Mouse (Mus musculus): ENCODE data around the gene Necap1. TPM values are rescaled to one million over a fixed set of nuclear protein-coding genes. Genes with fewer than 3 reads are reported as not detected.

Gene Necap1
- 162 and 177 TPM in 2 replicates for polyA plus RNA-seq (2015; fragmentation: Nextera tagmentation; extraction: Ambion mirVana)

- Histone ChIP-seq H3K36me3 (ENCODE audit: control insufficient read depth, insufficient read depth, low read length) (0 out of 2 replicates have a peak, but pooled peaks cover 2% of the 10 kb centered on the region), H3K4me2 (ENCODE audit: low read length) (peak within 1 kb of the TSS; percentile 60), H3K9ac (ENCODE audit: low read depth, low read length) (peak within 1 kb of the TSS; percentile 85), H3K27ac (ENCODE audit: low read length) (peak within 1 kb of the TSS; percentile 94), H3K9me3 (replicated peaks; ENCODE audit: control insufficient read depth, low read length, poor library complexity, severe bottlenecking) (no peaks in the 10 kb centered on the region), H3K4me3 (ENCODE audit: low read depth, low read length) (peak within 1 kb of the TSS; percentile 88), H3K27me3 (ENCODE audit: control insufficient read depth, insufficient read depth, low read depth, low read length) (no peaks in the 10 kb centered on the region), H3K4me1 (ENCODE audit: control insufficient read depth, insufficient read depth, low read length) (peaks cover 13% of the 10 kb centered on the region)
- WGBS = 7% methylated on average over 43 of the region's 43 CpGs
- ATAC-seq = peak; percentile 96
Measured at GRCm38 (mm10) chr6:122873871-122874719, at the start of gene Necap1. Necap1 (plus strand) TSS chr6:122874474.

DNA sequence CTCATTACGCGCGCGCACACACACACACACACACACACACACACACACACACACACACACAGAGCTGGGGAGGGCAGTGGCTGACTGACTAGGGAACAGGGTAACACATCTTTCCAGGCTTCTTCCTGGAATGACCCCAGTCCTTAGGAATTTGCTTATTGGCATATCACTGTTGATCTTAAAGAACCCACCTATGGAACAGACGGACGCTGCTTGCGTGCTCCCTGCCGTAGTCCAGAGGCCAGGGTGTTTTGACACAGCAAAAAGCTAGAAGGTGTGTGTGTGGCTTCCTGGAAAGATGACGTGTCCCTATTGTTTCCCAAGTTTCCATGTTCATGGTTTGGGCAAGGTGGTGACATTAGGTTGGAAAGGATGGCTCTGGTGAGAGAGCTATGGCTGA lies 49.1 kb upstream of the Necap1 start:
- Histone ChIP-seq H3K36me3 (ENCODE audit: control insufficient read depth, insufficient read depth, low read length) (0 out of 2 replicates have a peak, but pooled peaks cover 3% of the 10 kb centered on the region), H3K4me1 (ENCODE audit: control insufficient read depth, insufficient read depth, low read length) (peaks cover 34% of the 10 kb centered on the region), H3K9ac (ENCODE audit: low read depth, low read length) (no peak overlapping the region), H3K27me3 (ENCODE audit: control insufficient read depth, insufficient read depth, low read depth, low read length) (no peaks in the 10 kb centered on the region), H3K9me3 (replicated peaks; ENCODE audit: control insufficient read depth, low read length, poor library complexity, severe bottlenecking) (no peaks in the 10 kb centered on the region), H3K4me3 (ENCODE audit: low read depth, low read length) (no peak overlapping the region), H3K4me2 (ENCODE audit: low read length) (peak overlapping the region; percentile 72; the same call in 1 of the 2 replicates), H3K27ac (ENCODE audit: low read length) (no peak overlapping the region)
- no peak for ATAC-seq
- WGBS = 95% methylated on average over 9 of the region's 9 CpGs

DNA sequence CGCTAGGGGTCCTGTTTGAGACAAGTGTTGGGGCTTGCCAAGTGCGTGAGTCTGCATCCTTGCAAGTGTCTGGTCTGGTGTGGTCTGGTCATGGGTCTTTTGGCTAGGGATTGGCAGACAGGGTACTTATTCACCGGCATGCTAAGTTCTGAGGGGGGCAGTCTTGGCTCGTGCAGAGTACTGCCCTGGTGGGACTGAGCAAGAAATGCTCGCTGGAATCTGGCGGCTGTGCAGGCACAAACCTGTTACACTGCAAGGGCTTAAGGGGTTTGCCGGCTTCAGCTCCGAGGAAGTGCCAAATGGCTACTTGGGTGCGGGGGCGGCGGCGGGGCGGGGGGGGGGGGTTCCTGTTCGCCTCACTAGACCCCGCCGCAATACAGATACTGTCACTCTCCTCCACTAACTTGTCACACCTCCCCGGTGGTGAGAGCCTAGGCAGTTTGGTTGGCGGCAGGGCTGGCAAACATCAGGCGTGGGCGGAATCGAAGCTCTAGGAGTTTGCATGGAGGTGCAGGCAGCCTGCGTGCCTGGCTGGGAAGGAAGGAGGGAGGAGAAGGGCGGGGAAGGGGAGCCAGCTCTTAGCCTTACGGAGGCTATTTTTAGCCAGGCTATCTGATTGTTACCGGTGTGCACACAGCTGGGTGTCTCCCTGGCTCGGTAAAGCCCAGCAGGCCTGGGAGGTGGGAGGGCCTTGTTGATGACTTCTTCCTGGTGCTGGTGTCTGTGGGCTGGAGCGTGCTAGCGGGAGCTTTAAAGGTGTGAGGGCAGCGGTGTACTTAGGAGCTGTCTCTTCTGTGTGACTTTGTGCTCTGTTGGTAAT lies 48.1 kb upstream of the Necap1 start:
- peak overlapping the region; percentile 36 for H3K4me3 ChIP-seq (ENCODE audit: low read depth, low read length)
- WGBS = 3% methylated on average over 23 of the region's 29 CpGs
- H3K4me1 ChIP-seq (ENCODE audit: control insufficient read depth, insufficient read depth, low read length) = peaks cover 25% of the 10 kb centered on the region
- H3K27me3 ChIP-seq (ENCODE audit: control insufficient read depth, insufficient read depth, low read depth, low read length) = no peaks in the 10 kb centered on the region
- peak overlapping the region; percentile 72 for H3K4me2 ChIP-seq (ENCODE audit: low read length)
- 0 out of 2 replicates have a peak, but pooled peaks cover 3% of the 10 kb centered on the region for H3K36me3 ChIP-seq (ENCODE audit: control insufficient read depth, insufficient read depth, low read length)
- ATAC-seq = peak; percentile 77
- H3K9ac ChIP-seq (ENCODE audit: low read depth, low read length) = peak overlapping the region; percentile 58
- H3K9me3 ChIP-seq (replicated peaks; ENCODE audit: control insufficient read depth, low read length, poor library complexity, severe bottlenecking) = no peaks in the 10 kb centered on the region
- H3K27ac ChIP-seq (ENCODE audit: low read length) = peak overlapping the region; percentile 21; the same call in 1 of the 2 replicates

DNA sequence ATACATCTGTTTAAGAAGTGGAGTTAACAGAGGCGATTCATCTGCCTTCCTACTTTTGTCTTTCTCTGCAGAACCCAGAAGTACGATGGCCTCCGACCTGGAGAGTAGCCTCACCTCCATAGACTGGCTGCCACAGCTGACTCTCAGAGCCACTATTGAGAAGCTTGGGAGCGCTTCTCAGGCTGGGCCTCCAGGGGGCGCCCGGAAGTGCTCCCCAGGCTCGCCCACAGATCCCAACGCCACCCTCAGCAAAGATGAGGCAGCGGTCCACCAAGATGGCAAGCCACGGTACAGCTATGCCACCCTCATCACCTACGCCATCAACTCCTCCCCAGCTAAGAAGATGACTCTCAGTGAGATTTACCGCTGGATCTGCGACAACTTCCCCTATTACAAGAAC lies 46.2 kb upstream of the Necap1 start:
- Histone ChIP-seq H3K36me3 (ENCODE audit: control insufficient read depth, insufficient read depth, low read length) (peaks cover 9% of the 10 kb centered on the region; the same call in 1 of the 2 replicates), H3K9ac (ENCODE audit: low read depth, low read length) (no peak overlapping the region), H3K4me3 (ENCODE audit: low read depth, low read length) (no peak overlapping the region), H3K27ac (ENCODE audit: low read length) (no peak overlapping the region), H3K4me1 (ENCODE audit: control insufficient read depth, insufficient read depth, low read length) (peaks cover 12% of the 10 kb centered on the region), H3K27me3 (ENCODE audit: control insufficient read depth, insufficient read depth, low read depth, low read length) (no peaks in the 10 kb centered on the region), H3K9me3 (replicated peaks; ENCODE audit: control insufficient read depth, low read length, poor library complexity, severe bottlenecking) (no peaks in the 10 kb centered on the region), H3K4me2 (ENCODE audit: low read length) (no peak overlapping the region)
- 43% methylated on average over 13 of the region's 13 CpGs for WGBS
- ATAC-seq = no peak

DNA sequence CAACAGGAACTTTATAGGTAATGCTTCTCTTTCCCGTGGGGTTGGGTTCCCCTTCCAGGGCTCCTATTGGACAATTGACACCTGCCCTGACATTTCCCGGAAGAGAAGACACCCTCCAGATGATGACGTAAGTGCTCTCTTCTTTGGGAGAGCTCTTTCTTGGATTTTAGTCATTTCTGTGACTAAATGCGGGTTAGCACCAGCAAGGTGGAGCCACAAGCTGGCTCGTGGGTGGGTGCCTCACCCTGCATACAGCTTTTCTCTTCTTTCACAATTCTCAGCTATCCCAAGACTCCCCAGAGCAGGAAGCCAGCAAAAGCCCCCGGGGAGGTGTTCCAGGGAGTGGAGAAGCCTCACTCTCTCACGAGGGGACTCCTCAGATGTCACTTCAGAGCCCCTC lies 41.4 kb upstream of the Necap1 start:
- no peak overlapping the region for H3K27ac ChIP-seq (ENCODE audit: low read length)
- no peaks in the 10 kb centered on the region for H3K27me3 ChIP-seq (ENCODE audit: control insufficient read depth, insufficient read depth, low read depth, low read length)
- H3K9ac ChIP-seq (ENCODE audit: low read depth, low read length) = no peak overlapping the region
- no peak overlapping the region for H3K4me3 ChIP-seq (ENCODE audit: low read depth, low read length)
- no peaks in the 10 kb centered on the region; the same call in 1 of the 2 replicates for H3K9me3 ChIP-seq (replicated peaks; ENCODE audit: control insufficient read depth, low read length, poor library complexity, severe bottlenecking)
- peaks cover 32% of the 10 kb centered on the region for H3K36me3 ChIP-seq (ENCODE audit: control insufficient read depth, insufficient read depth, low read length)
- ATAC-seq = no peak
- WGBS = 90% methylated on average over 7 of the region's 7 CpGs
- no peak overlapping the region for H3K4me2 ChIP-seq (ENCODE audit: low read length)
- no peaks in the 10 kb centered on the region for H3K4me1 ChIP-seq (ENCODE audit: control insufficient read depth, insufficient read depth, low read length)

- Histone ChIP-seq H3K36me3 (ENCODE audit: control insufficient read depth, insufficient read depth, low read length) (peaks cover 41% of the 10 kb centered on the region), H3K27ac (ENCODE audit: low read length) (no peak overlapping the region), H3K9ac (ENCODE audit: low read depth, low read length) (no peak overlapping the region), H3K4me2 (ENCODE audit: low read length) (no peak overlapping the region), H3K4me1 (ENCODE audit: control insufficient read depth, insufficient read depth, low read length) (no peaks in the 10 kb centered on the region), H3K27me3 (ENCODE audit: control insufficient read depth, insufficient read depth, low read depth, low read length) (no peaks in the 10 kb centered on the region), H3K4me3 (ENCODE audit: low read depth, low read length) (no peak overlapping the region), H3K9me3 (replicated peaks; ENCODE audit: control insufficient read depth, low read length, poor library complexity, severe bottlenecking) (no peaks in the 10 kb centered on the region; the same call in 1 of the 2 replicates)
- ATAC-seq = no peak
- 62% methylated on average over 4 of the region's 4 CpGs for WGBS
Measured at GRCm38 (mm10) chr6:122834365-122834764, 39.9 kb upstream of the Necap1 start.

DNA sequence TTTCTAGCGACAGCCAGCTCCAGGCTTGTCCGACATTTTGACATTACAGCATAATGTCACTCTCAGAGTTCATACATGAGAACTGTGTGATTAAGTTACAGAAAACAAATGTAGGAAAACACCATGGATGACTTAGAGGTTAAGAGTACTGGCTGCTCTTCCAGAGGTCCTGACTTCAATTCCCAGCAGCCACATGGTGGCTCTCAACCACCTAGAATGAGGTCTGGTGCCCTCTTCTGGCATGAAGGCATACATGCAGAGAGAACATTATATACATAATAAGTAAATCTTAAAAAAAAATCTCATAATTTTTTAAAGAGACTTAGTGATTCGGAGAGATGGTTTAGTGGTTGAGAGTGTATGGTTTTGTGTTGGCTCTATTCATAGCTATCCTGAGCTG lies 37.3 kb upstream of the Necap1 start:
- ATAC-seq = no peak

GRCm38 (mm10) chr6:122837539-122837938 lies 36.7 kb upstream of the Necap1 start:
- Histone ChIP-seq H3K9ac (ENCODE audit: low read depth, low read length) (no peak overlapping the region), H3K4me3 (ENCODE audit: low read depth, low read length) (no peak overlapping the region), H3K9me3 (replicated peaks; ENCODE audit: control insufficient read depth, low read length, poor library complexity, severe bottlenecking) (no peaks in the 10 kb centered on the region; the same call in 1 of the 2 replicates), H3K27me3 (ENCODE audit: control insufficient read depth, insufficient read depth, low read depth, low read length) (no peaks in the 10 kb centered on the region), H3K27ac (ENCODE audit: low read length) (no peak overlapping the region), H3K36me3 (ENCODE audit: control insufficient read depth, insufficient read depth, low read length) (peaks cover 52% of the 10 kb centered on the region), H3K4me2 (ENCODE audit: low read length) (no peak overlapping the region), H3K4me1 (ENCODE audit: control insufficient read depth, insufficient read depth, low read length) (no peaks in the 10 kb centered on the region)
- 88% methylated on average over 5 of the region's 5 CpGs for WGBS
- ATAC-seq = no peak

More for the DNA sequence above, 37.3 kb upstream of the Necap1 start:
- no peaks in the 10 kb centered on the region; the same call in 1 of the 2 replicates for H3K9me3 ChIP-seq (replicated peaks; ENCODE audit: control insufficient read depth, low read length, poor library complexity, severe bottlenecking)
- no peak overlapping the region for H3K27ac ChIP-seq (ENCODE audit: low read length)
- peaks cover 52% of the 10 kb centered on the region for H3K36me3 ChIP-seq (ENCODE audit: control insufficient read depth, insufficient read depth, low read length)
- H3K9ac ChIP-seq (ENCODE audit: low read depth, low read length) = no peak overlapping the region
- H3K4me3 ChIP-seq (ENCODE audit: low read depth, low read length) = no peak overlapping the region
- H3K4me2 ChIP-seq (ENCODE audit: low read length) = no peak overlapping the region
- no peaks in the 10 kb centered on the region for H3K27me3 ChIP-seq (ENCODE audit: control insufficient read depth, insufficient read depth, low read depth, low read length)
- no peaks in the 10 kb centered on the region for H3K4me1 ChIP-seq (ENCODE audit: control insufficient read depth, insufficient read depth, low read length)
- WGBS = 93% methylated on average over 3 of the region's 3 CpGs

All from midbrain, embryonic 16.5 days (tissue).